Mouse (Mus musculus) hindbrain, embryonic 15.5 days (tissue): ENCODE measurements around the gene Ptger4. TPM values are rescaled to one million over a fixed set of nuclear protein-coding genes. Genes with fewer than 3 reads are reported as not detected.
A peak's percentile ranks its signal among the peaks of the same experiment; 100 is the strongest.
"Not testable (repeated sequence)": the region's sequence is repeated elsewhere in the genome, so short reads cannot be mapped to it uniquely, and the experiment has no call there.

Experiments used
- ATAC-seq: fragments of 200-750 bp; cut with Nextera tagmentation; 2 replicates; pipeline ENCODE4 v1.8.0; 2017; ENCODE audit warnings: low read depth, moderate number of reproducible peaks, moderate TSS enrichment; ENCODE audit not compliant: low FRiP score
- H3K27ac ChIP-seq: fragments of 300-500 bp; sonication (generic); replicated peaks from 2 replicates; pipeline ENCODE4 v1.5.1; 2015; ENCODE audit warnings: mild to moderate bottlenecking, inconsistent platforms
- H3K27me3 ChIP-seq: fragments of 300-500 bp; sonication (generic); 2 replicates; pipeline ENCODE4 v1.6.1; 2015; ENCODE audit warnings: control low read depth, inconsistent platforms
- H3K36me3 ChIP-seq: fragments of 300-500 bp; sonication (generic); 2 replicates; pipeline ENCODE4 v1.6.1; 2015; ENCODE audit warnings: control low read depth, inconsistent platforms
- H3K4me1 ChIP-seq: fragments of 300-500 bp; sonication (generic); replicated peaks from 2 replicates; pipeline ENCODE4 v1.6.1; 2015; ENCODE audit warnings: control low read depth, inconsistent platforms
- H3K4me2 ChIP-seq: fragments of 300-500 bp; sonication (generic); 2 replicates; pipeline ENCODE4 v1.6.1; 2015; ENCODE audit warnings: moderate library complexity, mild to moderate bottlenecking, inconsistent platforms
- H3K4me3 ChIP-seq: fragments of 300-500 bp; sonication (generic); 2 replicates; pipeline ENCODE4 v1.5.1; 2015; ENCODE audit warnings: mild to moderate bottlenecking, inconsistent platforms
- H3K9ac ChIP-seq: fragments of 300-500 bp; sonication (generic); 2 replicates; pipeline ENCODE4 v1.6.1; 2015; ENCODE audit warnings: inconsistent platforms
- H3K9me3 ChIP-seq: fragments of 300-500 bp; sonication (generic); 2 replicates; pipeline ENCODE4 v1.6.1; 2016; ENCODE audit warnings: control low read depth, inconsistent platforms
- WGBS: fragments of 180-500 bp; shearing (Covaris S2); methylation state at CpG from one replicate; pipeline ENCODE4 v1.1.7; 2015; 5-methylcytosine and 5-hydroxymethylcytosine counted together
- polyA plus RNA-seq: library from polyadenylated mRNA; unstranded; fragments of >200 nt; fragmentation: Nextera tagmentation; extraction: Ambion mirVana; gene quantifications from 2 replicates; pipeline ENCODE4 v1.2.1, GENCODE M21; 2015

The Ptger4 gene
- polyA plus RNA-seq, 1 experiment from 2014 or later, result 2.6 TPM

DNA sequence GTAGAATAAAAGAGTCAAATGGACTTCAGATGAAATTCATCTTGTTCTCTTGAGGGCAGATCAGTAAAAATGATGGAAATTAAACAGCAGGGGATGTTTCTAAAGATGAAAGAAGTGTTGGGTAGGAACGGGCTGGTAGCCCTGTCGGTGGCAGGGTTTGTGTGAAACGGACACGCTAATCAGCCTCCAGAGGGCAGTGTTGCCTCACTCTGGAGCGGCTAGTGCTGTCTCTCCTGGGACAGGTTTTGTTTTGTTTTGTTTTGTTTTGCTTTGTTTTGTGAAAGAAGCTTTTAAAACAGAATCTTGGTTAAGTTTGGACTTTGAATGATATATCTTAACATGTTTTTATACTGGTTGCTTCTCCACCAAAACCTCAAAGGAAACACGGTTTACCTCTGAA lies 7.4 kb downstream of the Ptger4 start:
- Histone ChIP-seq H3K27ac (no peak overlapping the region), H3K4me3 (no peak overlapping the region), H3K9me3 (no peaks in the 10 kb centered on the region), H3K9ac (no peak overlapping the region), H3K27me3 (0 out of 2 replicates have a peak, but pooled peaks cover 11% of the 10 kb centered on the region), H3K36me3 (no peaks in the 10 kb centered on the region), H3K4me2 (no peak overlapping the region), H3K4me1 (0 out of 2 replicates have a peak, but pooled peaks cover 3% of the 10 kb centered on the region)
- ATAC-seq, result peak; percentile 82; the same call in 1 of the 2 replicates
- 16% methylated on average over 6 of the region's 6 CpGs for WGBS

DNA sequence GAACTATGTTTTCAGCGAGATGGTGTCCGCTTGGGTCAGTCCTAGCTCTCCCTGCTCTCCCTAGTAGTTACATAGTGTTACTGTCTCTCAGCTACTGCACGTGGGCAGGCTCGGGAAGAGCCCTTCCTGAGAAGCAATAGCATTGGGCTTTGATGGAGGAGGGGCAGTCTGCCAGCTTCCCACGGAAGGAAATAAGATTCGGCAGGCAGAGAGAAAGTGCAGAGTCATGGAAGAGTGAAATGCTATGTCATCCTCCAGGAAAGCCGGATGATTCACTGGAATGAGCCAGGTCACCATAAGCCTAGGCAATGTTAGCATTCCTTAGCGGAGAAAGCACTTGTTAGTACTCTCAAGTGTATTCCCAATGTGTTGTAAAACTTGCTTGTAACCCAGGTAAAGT lies 8.5 kb downstream of the Ptger4 start:
- Histone ChIP-seq H3K9ac (no peak overlapping the region), H3K9me3 (no peaks in the 10 kb centered on the region), H3K36me3 (no peaks in the 10 kb centered on the region), H3K4me2 (peak overlapping the region; percentile 2; the same call in 1 of the 2 replicates), H3K4me3 (no peak overlapping the region), H3K4me1 (0 out of 2 replicates have a peak, but pooled peaks cover 3% of the 10 kb centered on the region), H3K27me3 (0 out of 2 replicates have a peak, but pooled peaks cover 6% of the 10 kb centered on the region), H3K27ac (no peak overlapping the region)
- no peak; the same call in 1 of the 2 replicates for ATAC-seq
- 46% methylated on average over 8 of the region's 8 CpGs for WGBS

DNA sequence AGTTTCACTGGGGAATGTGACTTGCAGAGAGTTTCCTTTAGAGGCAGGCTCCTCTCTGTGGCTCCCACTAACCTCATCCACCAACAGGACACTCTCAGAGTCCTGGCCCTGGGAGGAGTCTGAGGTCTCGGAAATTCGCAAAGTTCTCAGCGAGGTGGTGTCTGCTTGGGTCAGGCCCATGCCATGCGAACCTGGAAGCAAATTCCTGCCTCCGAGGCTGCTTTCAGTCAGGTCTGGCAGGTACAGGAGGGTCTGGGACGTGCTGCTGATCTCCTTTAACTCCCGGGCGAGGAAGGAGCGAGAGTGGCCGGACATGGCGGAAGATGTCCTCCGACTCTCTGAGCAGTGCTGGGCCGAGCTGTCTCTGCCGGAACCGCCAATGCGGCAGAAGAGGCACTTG lies 9.3 kb downstream of the Ptger4 start:
- Histone ChIP-seq H3K9ac (no peak overlapping the region), H3K4me1 (0 out of 2 replicates have a peak, but pooled peaks cover 3% of the 10 kb centered on the region), H3K36me3 (no peaks in the 10 kb centered on the region), H3K27me3 (0 out of 2 replicates have a peak, but pooled peaks cover 4% of the 10 kb centered on the region), H3K4me2 (no peak overlapping the region), H3K4me3 (no peak overlapping the region), H3K27ac (no peak overlapping the region), H3K9me3 (no peaks in the 10 kb centered on the region)
- no peak for ATAC-seq
- WGBS, result 90% methylated on average over 16 of the region's 16 CpGs

DNA sequence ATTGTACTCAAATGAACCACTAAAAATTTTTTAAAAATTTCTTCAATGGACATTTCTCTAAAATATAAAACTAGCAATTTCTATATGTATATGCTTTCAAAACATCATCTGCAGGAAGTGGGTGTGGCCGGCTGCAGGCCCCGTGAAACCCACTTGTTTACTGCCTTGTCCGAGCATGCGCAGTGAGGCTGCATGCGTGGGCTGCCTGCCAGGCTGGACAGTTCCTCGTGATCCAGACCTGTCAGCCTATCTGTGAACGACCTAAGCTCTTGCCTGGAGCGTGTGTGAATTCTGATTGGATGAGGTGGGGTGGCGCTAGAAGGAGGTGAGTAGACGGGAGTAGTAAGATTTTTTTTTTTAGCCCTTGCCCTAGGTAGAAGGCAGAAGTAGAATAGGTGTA lies 13.2 kb downstream of the Ptger4 start:
- not testable (repeated sequence) for H3K9ac ChIP-seq, ATAC-seq, H3K4me3 ChIP-seq, H3K4me1 ChIP-seq, H3K27me3 ChIP-seq, H3K27ac ChIP-seq, H3K4me2 ChIP-seq, H3K9me3 ChIP-seq, H3K36me3 ChIP-seq
- 90% methylated on average over 10 of the region's 10 CpGs for WGBS

DNA sequence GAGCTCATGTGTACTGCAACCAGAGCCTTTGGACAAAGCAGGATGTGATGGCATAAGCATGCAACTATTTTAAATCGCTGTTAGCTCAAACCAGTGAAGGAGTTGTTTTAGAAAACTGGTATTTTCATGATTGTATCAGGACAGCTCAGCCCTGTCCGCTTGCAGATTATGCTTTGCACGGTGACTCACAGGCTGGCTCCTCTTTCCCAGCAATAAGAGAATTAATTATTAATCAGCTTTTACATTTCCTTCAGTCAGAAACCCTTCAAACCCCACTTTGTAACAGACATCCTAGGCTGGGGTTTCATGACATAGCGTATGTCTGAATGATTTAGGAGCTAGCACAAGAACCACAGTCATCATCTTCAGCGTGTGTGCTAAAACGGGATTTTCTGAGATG lies 23.5 kb downstream of the Ptger4 start:
- H3K9ac ChIP-seq, result no peak overlapping the region
- H3K4me2 ChIP-seq, result no peak overlapping the region
- no peaks in the 10 kb centered on the region for H3K9me3 ChIP-seq
- H3K27ac ChIP-seq, result no peak overlapping the region
- ATAC-seq, result no peak
- H3K36me3 ChIP-seq, result no peaks in the 10 kb centered on the region
- H3K4me3 ChIP-seq, result no peak overlapping the region
- H3K27me3 ChIP-seq, result no peaks in the 10 kb centered on the region
- 82% methylated on average over 6 of the region's 6 CpGs for WGBS
- H3K4me1 ChIP-seq, result no peaks in the 10 kb centered on the region

DNA sequence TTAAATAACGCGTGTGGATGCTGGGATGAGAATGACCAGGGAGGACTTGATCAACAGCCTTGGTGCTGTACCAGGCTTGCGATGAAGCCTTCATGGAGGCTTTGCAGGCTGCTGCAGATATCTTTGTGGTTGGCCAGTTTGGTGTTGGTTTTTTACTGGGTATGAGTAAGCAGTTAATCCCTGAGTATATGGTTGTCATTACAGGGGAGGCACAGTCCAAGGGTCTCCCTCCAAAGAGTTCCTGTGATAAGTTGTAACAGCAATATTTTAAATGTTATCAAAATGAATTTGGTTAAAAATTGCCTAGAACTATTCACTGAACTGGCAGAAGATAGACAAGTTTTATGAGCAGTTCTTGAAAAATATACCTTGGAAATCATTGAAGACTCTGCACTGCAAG lies 34.9 kb downstream of the Ptger4 start:
- Histone ChIP-seq H3K27ac (no peak overlapping the region), H3K4me1 (no peaks in the 10 kb centered on the region), H3K9me3 (no peaks in the 10 kb centered on the region), H3K36me3 (peaks cover 7% of the 10 kb centered on the region; the same call in 1 of the 2 replicates), H3K27me3 (no peaks in the 10 kb centered on the region), H3K9ac (no peak overlapping the region), H3K4me3 (no peak overlapping the region), H3K4me2 (no peak overlapping the region)
- 91% methylated on average over 3 of the region's 3 CpGs for WGBS
- no peak for ATAC-seq

DNA sequence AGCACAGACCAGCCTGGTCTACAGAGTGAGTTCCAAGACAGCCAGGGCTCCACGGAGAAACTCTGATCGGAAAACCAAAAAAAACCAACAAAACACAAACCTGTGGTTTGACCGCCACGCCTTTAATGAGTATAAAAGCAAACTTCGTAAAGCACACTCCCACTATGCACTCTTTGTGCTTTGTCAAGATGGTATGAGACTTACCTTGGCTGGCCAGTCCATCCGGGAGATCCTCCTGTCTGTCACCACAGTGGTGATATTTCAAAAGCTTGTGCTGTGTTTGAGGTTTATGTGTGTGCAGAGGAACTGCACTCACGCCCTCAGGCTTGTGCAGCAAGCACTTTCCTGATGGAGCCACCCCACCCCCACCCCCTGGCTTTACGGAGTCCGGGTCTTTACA lies 38.8 kb downstream of the Ptger4 start:
- WGBS, result 92% methylated on average over 9 of the region's 9 CpGs
- Histone ChIP-seq H3K4me3 (no peak overlapping the region), H3K9ac (no peak overlapping the region), H3K9me3 (no peaks in the 10 kb centered on the region), H3K4me1 (no peaks in the 10 kb centered on the region), H3K36me3 (no peaks in the 10 kb centered on the region), H3K27me3 (no peaks in the 10 kb centered on the region), H3K27ac (no peak overlapping the region), H3K4me2 (no peak overlapping the region)
- ATAC-seq, result no peak

DNA sequence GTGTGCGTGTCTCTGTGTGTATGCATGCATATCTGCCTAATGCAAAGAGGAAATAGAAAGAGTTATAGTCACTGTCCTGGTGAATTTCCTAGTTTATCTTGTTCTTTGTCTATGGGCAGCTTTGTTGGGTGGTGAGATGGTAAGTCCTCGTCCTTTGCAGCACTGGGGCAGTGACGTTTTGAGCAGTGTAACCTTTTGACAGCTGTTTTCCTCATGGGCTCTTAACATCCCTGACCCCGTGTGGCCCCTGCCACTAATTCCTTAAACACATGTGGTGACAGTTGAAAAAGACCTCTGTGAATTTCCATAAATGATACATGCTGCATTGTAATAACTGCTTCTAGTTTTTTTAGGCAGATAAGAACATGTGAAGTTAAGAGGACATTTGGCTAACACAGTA lies 47.3 kb downstream of the Ptger4 start:
- no peak overlapping the region for H3K4me3 ChIP-seq
- H3K4me2 ChIP-seq, result no peak overlapping the region
- H3K27me3 ChIP-seq, result no peaks in the 10 kb centered on the region
- H3K27ac ChIP-seq, result no peak overlapping the region
- no peak overlapping the region for H3K9ac ChIP-seq
- ATAC-seq, result no peak
- no peaks in the 10 kb centered on the region for H3K4me1 ChIP-seq
- WGBS, result 79% methylated on average over 4 of the region's 4 CpGs
- no peaks in the 10 kb centered on the region for H3K36me3 ChIP-seq
- H3K9me3 ChIP-seq, result no peaks in the 10 kb centered on the region

DNA sequence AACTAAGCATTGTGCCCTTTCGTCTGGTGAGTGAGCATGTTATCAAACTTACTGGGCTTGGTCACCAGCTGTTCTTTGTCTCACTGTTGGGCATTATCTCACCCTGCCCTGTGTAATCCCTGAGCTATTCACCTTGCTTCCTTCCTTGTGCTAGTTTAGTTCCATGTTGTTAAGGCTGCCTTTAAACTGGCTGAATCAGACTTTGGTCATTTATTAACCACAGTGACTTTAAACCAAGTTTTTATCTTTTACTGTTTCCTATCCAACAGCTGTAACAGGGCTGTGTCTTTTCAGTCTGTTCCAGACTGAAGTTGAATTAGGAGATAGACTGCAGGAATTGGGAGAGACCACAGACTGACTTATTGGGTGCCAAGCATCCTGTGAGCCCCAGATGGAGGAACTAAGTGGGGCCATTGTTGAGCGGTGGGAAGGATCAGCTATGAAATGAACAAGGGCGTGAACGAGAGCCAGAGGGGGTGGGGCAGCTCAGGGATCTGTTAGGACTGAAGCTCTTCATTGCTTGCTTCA lies 47.9 kb downstream of the Ptger4 start:
- H3K4me1 ChIP-seq, result no peaks in the 10 kb centered on the region
- no peaks in the 10 kb centered on the region for H3K27me3 ChIP-seq
- peaks cover under 1% of the 10 kb centered on the region for H3K36me3 ChIP-seq
- H3K4me3 ChIP-seq, result no peak overlapping the region
- 61% methylated on average over 4 of the region's 4 CpGs for WGBS
- no peak for ATAC-seq
- H3K9me3 ChIP-seq, result no peaks in the 10 kb centered on the region
- H3K9ac ChIP-seq, result no peak overlapping the region
- H3K4me2 ChIP-seq, result no peak overlapping the region
- H3K27ac ChIP-seq, result no peak overlapping the region

DNA sequence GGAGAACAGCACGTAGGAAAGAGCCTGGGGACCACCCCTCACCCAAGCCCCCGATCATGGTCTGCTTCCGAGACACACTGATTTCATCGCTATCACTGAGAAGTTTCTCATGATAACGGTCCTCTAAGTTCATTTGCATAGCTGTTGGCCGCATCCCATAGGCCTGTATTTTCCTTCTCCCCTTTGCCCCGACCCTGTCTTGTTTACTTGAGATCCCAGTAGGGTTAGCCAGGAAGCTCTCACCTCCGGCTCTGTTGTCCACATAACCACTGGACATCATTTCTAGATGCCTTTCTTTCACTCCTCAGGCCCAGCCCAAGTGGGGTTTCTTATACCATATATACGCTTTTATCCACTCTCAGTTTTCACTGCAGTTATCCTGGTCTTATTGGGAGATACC lies 49.1 kb downstream of the Ptger4 start:
- H3K9ac ChIP-seq, result no peak overlapping the region
- no peak for ATAC-seq
- H3K9me3 ChIP-seq, result no peaks in the 10 kb centered on the region
- H3K4me2 ChIP-seq, result no peak overlapping the region
- H3K4me3 ChIP-seq, result no peak overlapping the region
- H3K27me3 ChIP-seq, result no peaks in the 10 kb centered on the region
- peaks cover 8% of the 10 kb centered on the region for H3K36me3 ChIP-seq
- whole genome bisulfite sequencing, result 89% methylated on average over 9 of the region's 9 CpGs
- H3K4me1 ChIP-seq, result no peaks in the 10 kb centered on the region
- H3K27ac ChIP-seq, result no peak overlapping the region

DNA sequence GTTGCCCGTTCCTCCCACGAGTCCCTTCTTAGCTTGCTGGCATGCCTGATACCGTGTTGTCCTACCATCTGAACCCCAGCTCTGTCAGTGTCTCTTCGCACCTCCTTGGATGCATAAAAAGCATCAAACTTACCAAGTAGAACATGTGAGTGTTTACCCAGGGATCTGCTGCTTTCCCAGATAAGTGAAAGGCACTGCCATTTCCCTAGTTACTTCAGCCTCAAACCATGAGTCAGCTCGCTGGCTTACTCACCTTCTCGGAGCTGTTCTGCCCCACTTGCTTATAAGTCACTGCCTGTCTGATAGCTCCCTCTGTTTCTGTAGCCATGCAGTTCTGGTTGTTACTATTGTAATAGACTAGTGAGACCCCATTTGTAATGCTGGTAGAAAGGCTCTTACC lies 49.5 kb downstream of the Ptger4 start:
- Histone ChIP-seq H3K4me1 (no peaks in the 10 kb centered on the region), H3K9me3 (no peaks in the 10 kb centered on the region), H3K27ac (no peak overlapping the region), H3K4me2 (no peak overlapping the region), H3K9ac (no peak overlapping the region), H3K4me3 (no peak overlapping the region), H3K27me3 (no peaks in the 10 kb centered on the region), H3K36me3 (peaks cover 8% of the 10 kb centered on the region)
- no peak for ATAC-seq
- WGBS, result 92% methylated on average over 6 of the region's 6 CpGs

DNA sequence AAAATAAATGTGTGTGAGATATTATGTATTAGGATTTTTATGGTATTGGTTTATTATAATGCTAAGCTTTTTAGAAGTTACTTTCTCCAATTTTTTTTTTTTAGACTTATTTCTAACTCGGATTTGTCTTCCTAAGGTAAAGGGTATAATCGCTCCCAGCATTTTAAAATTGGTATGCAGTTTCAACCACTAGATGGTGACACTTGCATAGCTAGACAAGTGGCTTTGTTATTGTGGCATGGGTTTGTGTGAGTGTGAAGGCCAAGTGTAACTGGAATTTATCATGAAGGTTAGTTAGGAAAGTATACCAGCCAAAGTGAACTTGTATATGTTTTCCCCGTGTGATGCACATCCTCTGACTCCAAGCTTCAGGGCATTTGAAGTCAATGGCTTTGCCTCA lies 50.2 kb downstream of the Ptger4 start:
- Histone ChIP-seq H3K36me3 (peaks cover 8% of the 10 kb centered on the region), H3K4me2 (no peak overlapping the region), H3K4me1 (no peaks in the 10 kb centered on the region), H3K9ac (no peak overlapping the region), H3K9me3 (no peaks in the 10 kb centered on the region), H3K27ac (no peak overlapping the region), H3K4me3 (no peak overlapping the region), H3K27me3 (no peaks in the 10 kb centered on the region)
- 87% methylated on average over 3 of the region's 3 CpGs for WGBS
- no peak for ATAC-seq

DNA sequence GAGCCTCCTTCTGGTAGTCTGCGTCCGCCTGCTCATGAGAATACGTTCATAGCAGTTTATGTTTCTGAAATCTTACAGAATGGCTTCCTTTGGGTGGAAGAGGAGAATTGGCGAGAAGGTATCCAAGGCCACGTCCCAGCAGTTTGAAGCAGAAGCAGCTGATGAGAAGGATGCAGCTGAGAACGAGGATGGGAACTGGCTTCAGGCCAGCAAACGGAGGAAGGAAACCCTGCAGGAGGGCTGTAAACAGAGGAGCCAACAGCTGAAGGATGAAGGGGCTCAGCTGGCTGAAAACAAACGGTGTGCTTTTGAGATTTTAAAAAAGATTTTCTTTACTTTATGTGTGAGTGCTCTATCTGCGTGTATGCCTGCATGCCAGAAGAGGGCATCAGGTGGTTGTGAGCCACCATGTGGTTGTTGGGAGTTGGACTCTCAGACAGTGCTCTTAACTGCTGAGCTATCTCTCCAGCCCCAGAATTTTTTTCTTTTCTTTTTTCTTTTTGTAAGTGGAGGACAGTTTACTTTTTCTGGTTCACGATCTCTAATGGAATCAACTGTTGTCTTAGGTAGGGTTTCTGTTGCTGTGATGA lies 54.4 kb downstream of the Ptger4 start:
- H3K4me3 ChIP-seq, result no peak overlapping the region
- H3K27ac ChIP-seq, result no peak overlapping the region
- no peaks in the 10 kb centered on the region for H3K9me3 ChIP-seq
- H3K27me3 ChIP-seq, result no peaks in the 10 kb centered on the region
- no peak overlapping the region for H3K9ac ChIP-seq
- H3K4me1 ChIP-seq, result peaks cover 20% of the 10 kb centered on the region
- 66% methylated on average over 10 of the region's 10 CpGs for WGBS
- H3K36me3 ChIP-seq, result peaks cover 8% of the 10 kb centered on the region
- H3K4me2 ChIP-seq, result no peak overlapping the region
- ATAC-seq, result no peak
